Mouse (Mus musculus): ENCODE measurements around the gene Col11a1. TPM values are rescaled to one million over a fixed set of nuclear protein-coding genes. Genes with fewer than 3 reads are reported as not detected.
A peak's percentile ranks its signal among the peaks of the same experiment; 100 is the strongest.

Col11a1 gene
- polyA plus RNA-seq, 1 experiment from 2014 or later, result 0.45 TPM

DNA sequence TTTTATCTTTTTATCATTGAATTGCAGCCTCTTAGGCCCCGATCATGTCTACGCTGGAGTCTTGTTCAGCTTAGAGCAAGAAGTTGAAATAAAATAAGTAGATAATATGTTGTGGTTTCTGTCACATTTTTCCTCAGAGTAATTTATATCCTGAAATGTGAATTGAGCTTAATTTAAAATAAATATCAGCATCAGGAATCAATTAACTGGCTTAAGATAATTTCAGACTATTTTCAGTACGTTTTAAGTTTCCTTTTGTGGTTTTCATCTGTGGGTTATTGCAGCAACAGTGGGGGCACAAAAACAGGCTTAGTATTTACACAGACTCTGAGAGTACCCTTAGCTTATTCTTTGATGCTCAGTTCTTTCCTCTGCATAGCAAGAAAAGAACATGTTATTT lies 23.2 kb downstream of the Col11a1 start:
- WGBS, result 73% methylated on average over 3 of the region's 3 CpGs
- no peak for DNase-seq (ENCODE audit: low spot score)
- TF ChIP-seq EP300 (IDR thresholded peaks at IDR 0.05) (no peak), CTCF (IDR thresholded peaks at IDR 0.05) (no peak)
- Histone ChIP-seq H3K27me3 (replicated peaks; ENCODE audit: insufficient read depth, low read length) (no peaks in the 10 kb centered on the region), H3K36me3 (ENCODE audit: insufficient read depth, low read length) (no peaks in the 10 kb centered on the region), H3K4me3 (ENCODE audit: low read depth, low read length) (no peak overlapping the region), H3K27ac (ENCODE audit: low read length) (no peak overlapping the region), H3K4me1 (ENCODE audit: insufficient read depth, low read depth, low read length) (no peaks in the 10 kb centered on the region), H3K9ac (replicated peaks; ENCODE audit: low read depth) (no peak overlapping the region), H3K9me3 (ENCODE audit: low read length) (no peaks in the 10 kb centered on the region), H3K4me2 (replicated peaks; ENCODE audit: low read depth, low read length) (no peak overlapping the region)
- no peak for ATAC-seq

GRCm38 (mm10) chr3:114065123-114065522 lies 34.8 kb downstream of the Col11a1 start:
- Histone ChIP-seq H3K27me3 (replicated peaks; ENCODE audit: insufficient read depth, low read length) (no peaks in the 10 kb centered on the region), H3K9ac (replicated peaks; ENCODE audit: low read depth) (no peak overlapping the region), H3K4me1 (ENCODE audit: insufficient read depth, low read depth, low read length) (no peaks in the 10 kb centered on the region), H3K27ac (ENCODE audit: low read length) (no peak overlapping the region), H3K36me3 (ENCODE audit: insufficient read depth, low read length) (no peaks in the 10 kb centered on the region), H3K4me3 (ENCODE audit: low read depth, low read length) (no peak overlapping the region), H3K4me2 (replicated peaks; ENCODE audit: low read depth, low read length) (no peak overlapping the region), H3K9me3 (ENCODE audit: low read length) (no peaks in the 10 kb centered on the region)
- no peak for TF ChIP-seq EP300 (IDR thresholded peaks at IDR 0.05)
- no peak for TF ChIP-seq CTCF (IDR thresholded peaks at IDR 0.05)
- ATAC-seq (no peak), DNase-seq (ENCODE audit: low spot score) (no peak)
- WGBS, result 61% methylated on average over 4 of the region's 4 CpGs

GRCm38 (mm10) chr3:114065587-114065986 lies 35.2 kb downstream of the Col11a1 start:
- Histone ChIP-seq H3K27me3 (replicated peaks; ENCODE audit: insufficient read depth, low read length) (no peaks in the 10 kb centered on the region), H3K4me2 (replicated peaks; ENCODE audit: low read depth, low read length) (no peak overlapping the region), H3K4me1 (ENCODE audit: insufficient read depth, low read depth, low read length) (no peaks in the 10 kb centered on the region), H3K4me3 (ENCODE audit: low read depth, low read length) (no peak overlapping the region), H3K36me3 (ENCODE audit: insufficient read depth, low read length) (no peaks in the 10 kb centered on the region), H3K9me3 (ENCODE audit: low read length) (no peaks in the 10 kb centered on the region), H3K9ac (replicated peaks; ENCODE audit: low read depth) (no peak overlapping the region), H3K27ac (ENCODE audit: low read length) (no peak overlapping the region)
- no peak for DNase-seq (ENCODE audit: low spot score)
- no peak for ATAC-seq
- WGBS, result 46% methylated on average over 4 of the region's 4 CpGs
- no peak for TF ChIP-seq EP300 (IDR thresholded peaks at IDR 0.05)
- no peak for TF ChIP-seq CTCF (IDR thresholded peaks at IDR 0.05)

- 67% methylated on average over 7 of the region's 7 CpGs for WGBS
- Histone ChIP-seq H3K9me3 (ENCODE audit: low read length) (no peaks in the 10 kb centered on the region), H3K27ac (ENCODE audit: low read length) (no peak overlapping the region), H3K27me3 (replicated peaks; ENCODE audit: insufficient read depth, low read length) (no peaks in the 10 kb centered on the region), H3K9ac (replicated peaks; ENCODE audit: low read depth) (no peak overlapping the region), H3K4me1 (ENCODE audit: insufficient read depth, low read depth, low read length) (no peaks in the 10 kb centered on the region), H3K36me3 (ENCODE audit: insufficient read depth, low read length) (no peaks in the 10 kb centered on the region), H3K4me3 (ENCODE audit: low read depth, low read length) (no peak overlapping the region), H3K4me2 (replicated peaks; ENCODE audit: low read depth, low read length) (no peak overlapping the region)
- ATAC-seq, result no peak
- TF ChIP-seq CTCF (IDR thresholded peaks at IDR 0.05) (no peak), EP300 (IDR thresholded peaks at IDR 0.05) (no peak)
- no peak for DNase-seq (ENCODE audit: low spot score)
Measured at GRCm38 (mm10) chr3:114099335-114099734, 69.0 kb downstream of the Col11a1 start.

DNA sequence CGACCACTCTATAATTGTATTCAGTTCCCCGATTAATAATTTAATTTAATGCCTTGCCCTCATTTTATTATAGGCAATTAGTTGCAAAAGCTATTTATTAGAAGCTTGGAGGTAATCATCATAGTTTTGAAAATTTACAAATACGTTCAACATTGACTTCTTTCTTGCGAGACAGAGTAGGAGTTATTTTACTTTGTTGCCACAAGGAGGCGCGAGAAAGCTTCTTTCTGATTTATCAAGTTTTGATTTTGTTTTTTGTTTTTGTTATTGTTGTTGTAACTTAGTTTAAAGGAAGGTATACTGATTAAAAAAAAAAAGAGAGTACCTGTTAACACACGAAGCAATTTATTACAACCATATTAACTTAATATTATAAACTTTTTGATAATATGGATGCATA lies 76.8 kb downstream of the Col11a1 start:
- Histone ChIP-seq H3K4me2 (replicated peaks; ENCODE audit: low read depth, low read length) (no peak overlapping the region), H3K9me3 (ENCODE audit: low read length) (no peaks in the 10 kb centered on the region), H3K4me3 (ENCODE audit: low read depth, low read length) (no peak overlapping the region), H3K4me1 (ENCODE audit: insufficient read depth, low read depth, low read length) (no peaks in the 10 kb centered on the region), H3K36me3 (ENCODE audit: insufficient read depth, low read length) (no peaks in the 10 kb centered on the region), H3K9ac (replicated peaks; ENCODE audit: low read depth) (no peak overlapping the region), H3K27me3 (replicated peaks; ENCODE audit: insufficient read depth, low read length) (no peaks in the 10 kb centered on the region), H3K27ac (ENCODE audit: low read length) (no peak overlapping the region)
- DNase-seq (ENCODE audit: low spot score), result peak; percentile 25
- WGBS, result 22% methylated on average over 7 of the region's 7 CpGs
- no peak for TF ChIP-seq EP300 (IDR thresholded peaks at IDR 0.05)
- peak; percentile 58 for TF ChIP-seq CTCF (IDR thresholded peaks at IDR 0.05)
- ATAC-seq, result no peak

DNA sequence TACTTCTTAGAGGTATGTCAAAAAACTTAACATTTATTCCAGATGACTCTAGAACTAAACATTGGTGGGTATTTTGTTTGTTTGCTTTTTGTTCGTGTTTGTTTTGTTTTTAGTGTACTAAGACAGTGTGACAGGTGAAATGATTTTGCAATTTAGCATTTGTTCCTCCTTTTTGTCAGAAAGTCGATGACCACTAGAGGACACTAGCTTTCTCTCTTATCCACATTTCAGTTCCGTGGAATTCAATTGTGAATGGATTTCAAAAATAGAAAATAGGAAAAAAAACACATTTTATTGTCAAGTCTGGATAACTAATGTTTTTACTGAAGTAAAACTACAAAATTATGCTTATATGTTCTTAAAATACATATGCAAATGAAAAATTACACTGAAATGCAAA lies 116.8 kb downstream of the Col11a1 start:
- 14% methylated on average over 3 of the region's 3 CpGs for WGBS
- Histone ChIP-seq H3K9me3 (ENCODE audit: low read length) (no peaks in the 10 kb centered on the region), H3K27me3 (replicated peaks; ENCODE audit: insufficient read depth, low read length) (no peaks in the 10 kb centered on the region), H3K4me1 (ENCODE audit: insufficient read depth, low read depth, low read length) (no peaks in the 10 kb centered on the region), H3K36me3 (ENCODE audit: insufficient read depth, low read length) (no peaks in the 10 kb centered on the region), H3K4me2 (replicated peaks; ENCODE audit: low read depth, low read length) (no peak overlapping the region), H3K27ac (ENCODE audit: low read length) (no peak overlapping the region), H3K9ac (replicated peaks; ENCODE audit: low read depth) (no peak overlapping the region), H3K4me3 (ENCODE audit: low read depth, low read length) (no peak overlapping the region)
- ATAC-seq (no peak), DNase-seq (ENCODE audit: low spot score) (peak; percentile 5)
- TF ChIP-seq CTCF (IDR thresholded peaks at IDR 0.05), result peak; percentile 52
- no peak for TF ChIP-seq EP300 (IDR thresholded peaks at IDR 0.05)
